Mouse (Mus musculus): ENCODE measurements around the gene Fkbp15. TPM values are rescaled to one million over a fixed set of nuclear protein-coding genes. Genes with fewer than 3 reads are reported as not detected.

The Fkbp15 gene
- polyA plus RNA-seq, 1 experiment = 22.1 TPM

DNA sequence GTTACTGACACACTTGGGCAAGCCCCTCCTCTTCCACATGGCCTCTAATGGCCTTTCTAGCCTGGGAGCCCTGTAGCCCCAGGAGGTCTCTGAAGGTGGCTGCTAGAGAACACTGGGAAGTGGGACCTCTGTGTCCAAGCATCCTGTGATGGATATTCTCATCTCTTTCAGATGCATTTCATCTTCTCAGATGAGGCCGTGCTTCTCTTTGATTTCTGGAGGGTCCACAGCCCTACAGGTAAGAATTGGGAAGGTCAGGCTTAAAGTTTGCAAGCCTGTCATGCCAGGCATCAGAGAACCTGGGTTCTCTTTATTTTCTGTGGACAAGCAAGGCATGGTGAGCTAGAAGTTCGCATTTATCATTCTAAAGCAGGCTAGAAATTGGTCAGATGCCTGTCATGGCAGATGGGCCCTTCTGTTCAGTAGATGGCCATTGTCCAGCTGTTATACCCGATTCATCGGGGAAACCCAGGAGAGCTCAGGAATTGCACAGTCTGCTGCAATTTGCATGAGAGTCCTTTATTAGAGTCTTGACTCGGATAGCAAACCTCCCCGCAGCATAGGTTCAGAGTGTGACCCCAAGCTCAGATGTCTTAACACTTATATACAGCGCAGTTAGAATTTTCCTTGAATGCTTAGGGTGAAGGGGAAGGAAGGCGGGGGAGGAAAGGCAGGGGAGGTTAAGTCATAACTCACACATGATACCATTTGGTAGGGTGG is 67.7 kb downstream of the Fkbp15 start:
- Histone ChIP-seq H3K27me3 (ENCODE audit: control insufficient read depth, insufficient read depth, low read length, poor library complexity, severe bottlenecking) (no peaks in the 10 kb centered on the region), H3K9ac (ENCODE audit: low read depth, poor library complexity, severe bottlenecking) (no peak overlapping the region), H3K36me3 (ENCODE audit: control insufficient read depth, insufficient read depth, low read length, poor library complexity, severe bottlenecking) (0 out of 2 replicates have a peak, but pooled peaks cover 3% of the 10 kb centered on the region), H3K9me3 (replicated peaks; ENCODE audit: control insufficient read depth, insufficient read depth, low read length, poor library complexity, severe bottlenecking) (no peaks in the 10 kb centered on the region), H3K27ac (ENCODE audit: insufficient read depth, low read length) (no peak overlapping the region), H3K4me3 (ENCODE audit: low read depth, low read length) (no peak overlapping the region), H3K4me1 (ENCODE audit: control insufficient read depth, insufficient read depth, low read length) (peaks cover 1% of the 10 kb centered on the region)
- no peak for TF ChIP-seq CTCF (IDR thresholded peaks at IDR 0.05; ENCODE audit: low read depth, low read length)
- TF ChIP-seq EP300 (IDR thresholded peaks at IDR 0.05; ENCODE audit: insufficient read depth, low read depth, low read length) = no peak
- no peak for TF ChIP-seq POLR2A (IDR thresholded peaks at IDR 0.05; ENCODE audit: insufficient read depth, low read length)

DNA sequence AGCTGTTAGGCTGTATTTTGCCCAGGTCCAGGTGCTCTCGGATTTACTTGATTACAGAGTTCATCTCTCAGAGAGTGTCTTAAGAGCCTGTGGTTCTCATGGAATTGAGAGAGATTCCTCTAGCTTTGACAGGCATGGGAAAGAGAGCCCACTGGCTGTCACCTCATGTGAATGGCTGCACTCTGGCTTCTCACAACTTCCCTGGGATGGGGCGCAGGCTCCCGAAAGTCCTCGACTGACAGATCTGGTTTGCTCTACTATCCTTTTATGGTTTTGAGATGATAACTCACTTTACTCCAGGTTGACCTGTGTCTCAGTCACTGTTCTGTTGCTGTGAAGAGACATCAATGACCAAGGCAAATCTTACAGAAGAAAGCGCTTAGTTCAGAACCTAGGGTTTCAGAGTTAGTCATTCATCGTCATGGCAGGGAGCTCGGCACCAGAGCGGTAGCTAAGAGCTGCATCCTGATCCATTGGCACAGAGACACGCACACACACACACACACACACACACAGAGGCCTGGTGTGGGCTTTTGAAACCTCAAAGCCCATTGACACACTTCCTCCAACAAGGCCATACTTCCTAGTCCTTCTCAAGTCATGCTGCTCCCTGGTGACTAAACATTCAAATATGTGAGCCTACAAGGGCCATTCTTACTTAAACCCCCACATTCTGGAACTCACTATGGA is 69.4 kb downstream of the Fkbp15 start:
- TF ChIP-seq EP300 (IDR thresholded peaks at IDR 0.05; ENCODE audit: insufficient read depth, low read depth, low read length) (no peak), POLR2A (IDR thresholded peaks at IDR 0.05; ENCODE audit: insufficient read depth, low read length) (no peak), CTCF (IDR thresholded peaks at IDR 0.05; ENCODE audit: low read depth, low read length) (no peak)
- Histone ChIP-seq H3K9me3 (replicated peaks; ENCODE audit: control insufficient read depth, insufficient read depth, low read length, poor library complexity, severe bottlenecking) (no peaks in the 10 kb centered on the region), H3K27ac (ENCODE audit: insufficient read depth, low read length) (no peak overlapping the region), H3K4me1 (ENCODE audit: control insufficient read depth, insufficient read depth, low read length) (peaks cover 3% of the 10 kb centered on the region), H3K4me3 (ENCODE audit: low read depth, low read length) (no peak overlapping the region), H3K9ac (ENCODE audit: low read depth, poor library complexity, severe bottlenecking) (no peak overlapping the region), H3K27me3 (ENCODE audit: control insufficient read depth, insufficient read depth, low read length, poor library complexity, severe bottlenecking) (no peaks in the 10 kb centered on the region), H3K36me3 (ENCODE audit: control insufficient read depth, insufficient read depth, low read length, poor library complexity, severe bottlenecking) (no peaks in the 10 kb centered on the region)

DNA sequence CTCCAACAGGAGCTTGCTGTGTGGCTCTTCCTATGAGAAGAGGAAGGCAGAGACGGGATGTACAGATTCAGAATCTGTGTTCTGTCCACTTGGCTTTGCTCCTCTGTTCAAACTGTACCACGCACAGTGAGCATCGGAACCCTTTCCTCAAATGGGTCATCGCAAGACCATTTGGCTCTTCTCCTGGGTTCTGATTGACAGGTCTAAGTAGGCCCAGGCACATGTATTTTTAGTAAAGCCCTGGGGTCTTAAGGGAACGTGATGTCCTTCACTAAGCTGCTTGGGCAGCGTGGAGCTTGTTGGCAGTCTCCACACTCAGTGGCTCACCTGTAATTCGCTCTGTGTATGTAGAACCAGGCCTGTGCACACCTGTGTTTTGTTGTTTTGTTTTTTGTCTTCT is 71.1 kb downstream of the Fkbp15 start:
- H3K9me3 ChIP-seq (replicated peaks; ENCODE audit: control insufficient read depth, insufficient read depth, low read length, poor library complexity, severe bottlenecking) = no peaks in the 10 kb centered on the region
- no peaks in the 10 kb centered on the region for H3K27me3 ChIP-seq (ENCODE audit: control insufficient read depth, insufficient read depth, low read length, poor library complexity, severe bottlenecking)
- TF ChIP-seq POLR2A (IDR thresholded peaks at IDR 0.05; ENCODE audit: insufficient read depth, low read length) (no peak), CTCF (IDR thresholded peaks at IDR 0.05; ENCODE audit: low read depth, low read length) (no peak), EP300 (IDR thresholded peaks at IDR 0.05; ENCODE audit: insufficient read depth, low read depth, low read length) (no peak)
- H3K9ac ChIP-seq (ENCODE audit: low read depth, poor library complexity, severe bottlenecking) = no peak overlapping the region
- peaks cover 3% of the 10 kb centered on the region for H3K4me1 ChIP-seq (ENCODE audit: control insufficient read depth, insufficient read depth, low read length)
- H3K36me3 ChIP-seq (ENCODE audit: control insufficient read depth, insufficient read depth, low read length, poor library complexity, severe bottlenecking) = no peaks in the 10 kb centered on the region
- H3K27ac ChIP-seq (ENCODE audit: insufficient read depth, low read length) = no peak overlapping the region
- H3K4me3 ChIP-seq (ENCODE audit: low read depth, low read length) = no peak overlapping the region

DNA sequence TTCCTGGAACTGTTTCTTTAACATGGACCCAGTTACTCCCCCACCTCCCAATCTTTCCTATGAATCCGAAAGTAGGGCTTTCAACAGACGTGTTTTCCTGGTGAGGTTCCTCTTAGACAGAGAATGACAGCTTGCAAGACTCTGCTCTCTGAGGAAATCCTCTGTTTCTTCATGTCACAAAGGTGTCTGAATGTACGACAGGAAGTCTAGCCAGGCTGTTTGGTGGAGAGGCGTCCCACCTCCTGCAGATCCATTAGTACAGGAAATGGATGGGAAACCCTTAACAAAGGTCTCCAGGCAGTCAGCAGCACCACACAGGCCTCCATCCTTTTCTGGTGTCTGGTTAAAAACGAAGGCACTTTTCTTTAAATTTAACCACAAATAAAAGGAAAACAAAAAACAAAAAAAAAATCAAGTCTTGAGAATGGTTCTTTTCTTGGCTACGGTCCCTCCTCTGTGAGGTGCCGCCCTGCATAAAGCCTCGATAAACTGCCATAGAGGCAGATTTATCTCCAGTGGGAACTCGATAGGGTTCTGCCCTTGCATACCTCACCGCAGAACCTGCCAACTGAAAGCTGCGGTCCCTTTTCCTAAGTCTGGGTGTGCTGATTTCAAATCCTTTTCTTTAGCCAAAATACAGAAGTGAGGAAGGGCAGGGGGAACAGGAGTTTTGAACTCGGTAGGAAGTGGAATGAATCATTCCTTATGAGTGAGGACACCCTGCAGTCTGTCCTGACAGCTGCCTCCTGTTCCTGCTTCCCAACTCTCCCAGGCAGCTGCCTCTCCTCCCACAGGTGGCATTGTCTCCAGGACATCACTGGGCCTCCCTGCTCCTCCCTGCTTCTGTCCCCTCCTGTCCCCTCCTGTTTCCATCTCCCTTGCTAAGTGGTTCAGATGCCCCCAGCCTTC is 73.1 kb downstream of the Fkbp15 start:
- peak overlapping the region; percentile 53 for H3K4me3 ChIP-seq (ENCODE audit: low read depth, low read length)
- TF ChIP-seq CTCF (IDR thresholded peaks at IDR 0.05; ENCODE audit: low read depth, low read length) (no peak), EP300 (IDR thresholded peaks at IDR 0.05; ENCODE audit: insufficient read depth, low read depth, low read length) (0 out of 2 replicates have a peak, but pooled peaks have one; percentile 21), POLR2A (IDR thresholded peaks at IDR 0.05; ENCODE audit: insufficient read depth, low read length) (no peak)

DNA sequence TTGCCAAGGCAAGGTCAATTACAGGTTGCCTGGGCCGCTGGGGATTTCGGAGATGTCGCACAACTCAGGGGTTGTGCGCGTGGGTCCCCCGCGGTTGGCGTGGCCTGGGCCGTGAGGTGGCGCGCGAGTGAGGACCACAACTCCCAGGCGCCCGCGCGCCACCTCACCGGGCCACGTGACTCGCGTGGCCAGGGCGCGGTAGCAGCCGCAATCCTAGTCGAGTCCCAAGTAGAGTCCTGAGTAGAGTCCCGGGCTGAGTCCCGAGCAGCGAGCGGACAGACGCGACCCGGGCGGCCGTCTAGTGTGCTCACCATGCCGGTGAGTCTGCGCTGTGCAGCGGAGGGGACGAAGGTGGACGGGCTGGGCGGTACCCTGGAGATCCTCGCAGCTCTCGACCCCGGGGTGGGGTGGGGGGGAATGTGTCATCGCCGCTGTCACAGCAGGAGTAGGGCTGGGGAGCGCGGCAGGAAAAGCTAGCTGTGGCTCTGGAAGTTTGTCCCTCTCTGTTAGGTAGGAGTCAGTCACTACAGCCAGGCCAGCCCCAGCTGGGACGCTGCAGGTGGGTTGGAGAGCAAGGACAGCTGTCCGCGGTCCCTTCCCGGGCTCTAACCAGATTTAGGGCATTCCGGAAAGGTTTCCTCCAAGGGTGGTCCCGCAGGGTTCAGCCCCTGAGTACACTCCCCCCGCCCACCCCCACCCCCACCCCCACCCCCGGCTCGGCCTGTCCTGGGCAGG is 73.9 kb downstream of the Fkbp15 start:
- Histone ChIP-seq H3K27me3 (ENCODE audit: control insufficient read depth, insufficient read depth, low read length, poor library complexity, severe bottlenecking) (no peaks in the 10 kb centered on the region), H3K9ac (ENCODE audit: low read depth, poor library complexity, severe bottlenecking) (peak overlapping the region; percentile 38), H3K36me3 (ENCODE audit: control insufficient read depth, insufficient read depth, low read length, poor library complexity, severe bottlenecking) (no peaks in the 10 kb centered on the region), H3K27ac (ENCODE audit: insufficient read depth, low read length) (0 out of 2 replicates have a peak overlapping the region, but pooled peaks have one; percentile 64), H3K4me3 (ENCODE audit: low read depth, low read length) (peak overlapping the region; percentile 68), H3K4me1 (ENCODE audit: control insufficient read depth, insufficient read depth, low read length) (peaks cover 3% of the 10 kb centered on the region), H3K9me3 (replicated peaks; ENCODE audit: control insufficient read depth, insufficient read depth, low read length, poor library complexity, severe bottlenecking) (no peaks in the 10 kb centered on the region)
- TF ChIP-seq CTCF (IDR thresholded peaks at IDR 0.05; ENCODE audit: low read depth, low read length) (no peak), POLR2A (IDR thresholded peaks at IDR 0.05; ENCODE audit: insufficient read depth, low read length) (no peak), EP300 (IDR thresholded peaks at IDR 0.05; ENCODE audit: insufficient read depth, low read depth, low read length) (no peak)

More for the DNA sequence above, 73.1 kb downstream of the Fkbp15 start:
- Histone ChIP-seq H3K27me3 (ENCODE audit: control insufficient read depth, insufficient read depth, low read length, poor library complexity, severe bottlenecking) (no peaks in the 10 kb centered on the region), H3K4me1 (ENCODE audit: control insufficient read depth, insufficient read depth, low read length) (peaks cover 3% of the 10 kb centered on the region), H3K27ac (ENCODE audit: insufficient read depth, low read length) (peak overlapping the region; percentile 64), H3K9me3 (replicated peaks; ENCODE audit: control insufficient read depth, insufficient read depth, low read length, poor library complexity, severe bottlenecking) (no peaks in the 10 kb centered on the region), H3K36me3 (ENCODE audit: control insufficient read depth, insufficient read depth, low read length, poor library complexity, severe bottlenecking) (no peaks in the 10 kb centered on the region), H3K9ac (ENCODE audit: low read depth, poor library complexity, severe bottlenecking) (peak overlapping the region; percentile 38)
